Mouse (Mus musculus) cerebellum, adult 2 months (tissue): ENCODE measurements around the gene Ltk.

Source experiments
- CTCF ChIP-seq: fragments of 200-500 bp; IDR thresholded peaks from 2 replicates; pipeline ENCODE4 v1.5.1; 2011; ENCODE audit warnings: low read depth, mild to moderate bottlenecking, control low read depth, low read length, moderate library complexity, borderline replicate concordance; ENCODE audit not compliant: insufficient read depth
- POLR2A ChIP-seq: fragments of 200-500 bp; IDR thresholded peaks from 2 replicates; pipeline ENCODE4 v1.6.1; 2011; ENCODE audit warnings: low read length, control low read depth, borderline replicate concordance; ENCODE audit not compliant: insufficient read depth

- TF ChIP-seq POLR2A (no peak), CTCF (no peak)
Measured at GRCm38 (mm10) chr2:119758101-119758843, 2.0 kb downstream of the Ltk start.
